Mouse (Mus musculus): Measurements from ENCODE around the gene Tbc1d9. TPM values are rescaled to one million over a fixed set of nuclear protein-coding genes. Genes with fewer than 3 reads are reported as not detected.
A peak's percentile ranks its signal among the peaks of the same experiment; 100 is the strongest.

Tbc1d9 gene
- 10 to 100 TPM; 96.2 to 97.5 TPM for total RNA-seq (2021)
- long read RNA-seq, experiment 1, full-length matches to known transcripts = 6 of 22 reads
- long read RNA-seq, experiment 1, partial matches to known transcripts = 15 of 22 reads
- long read RNA-seq, experiment 1, other reads (novel, unspliced or antisense) = 1 of 22 reads
- long read RNA-seq, experiment 2, full-length matches to known transcripts = 4 of 15 reads
- long read RNA-seq, experiment 2, partial matches to known transcripts = 9 of 15 reads
- long read RNA-seq, experiment 2, other reads (novel, unspliced or antisense) = 2 of 15 reads

- DNase-seq (ENCODE audit: low spot score in 2 of 2) = peak; percentile 63 to 71
Measured at GRCm38 (mm10) chr8:83165235-83165930, at the start of gene Tbc1d9. TSS of gene Tbc1d9 (plus strand) at chr8:83165352.

- peak in 1 of 2 experiments; percentile 27 for DNase-seq (ENCODE audit: low spot score in 2 of 2)
Measured at GRCm38 (mm10) chr8:83135086-83135485, 30.1 kb upstream of the Tbc1d9 start.

- DNase-seq (ENCODE audit: low spot score in 2 of 2) = no peak
Measured at GRCm38 (mm10) chr8:83140068-83140467, 25.1 kb upstream of the Tbc1d9 start.

- DNase-seq (ENCODE audit: low spot score in 2 of 2) = no peak
Measured at GRCm38 (mm10) chr8:83140701-83141111, 24.4 kb upstream of the Tbc1d9 start.

- no peak for DNase-seq (ENCODE audit: low spot score in 2 of 2)
Measured at GRCm38 (mm10) chr8:83141358-83141757, 23.8 kb upstream of the Tbc1d9 start.

GRCm38 (mm10) chr8:83144601-83145000, 20.6 kb upstream of the Tbc1d9 start:
- DNase-seq (ENCODE audit: low spot score in 2 of 2) = no peak

GRCm38 (mm10) chr8:83145421-83145820, 19.7 kb upstream of the Tbc1d9 start:
- no peak for DNase-seq (ENCODE audit: low spot score in 2 of 2)

- no peak for DNase-seq (ENCODE audit: low spot score in 2 of 2)
Measured at GRCm38 (mm10) chr8:83149124-83149523, 16.0 kb upstream of the Tbc1d9 start.

- DNase-seq (ENCODE audit: low spot score in 2 of 2) = no peak
Measured at GRCm38 (mm10) chr8:83152055-83152454, 13.1 kb upstream of the Tbc1d9 start.

GRCm38 (mm10) chr8:83152470-83152869, 12.7 kb upstream of the Tbc1d9 start:
- no peak for DNase-seq (ENCODE audit: low spot score in 2 of 2)

GRCm38 (mm10) chr8:83155110-83155509, 10.0 kb upstream of the Tbc1d9 start:
- no peak for DNase-seq (ENCODE audit: low spot score in 2 of 2)

GRCm38 (mm10) chr8:83158971-83159370, 6.2 kb upstream of the Tbc1d9 start:
- no peak for DNase-seq (ENCODE audit: low spot score in 2 of 2)

GRCm38 (mm10) chr8:83159615-83160014, 5.5 kb upstream of the Tbc1d9 start:
- DNase-seq (ENCODE audit: low spot score in 2 of 2) = no peak

GRCm38 (mm10) chr8:83160613-83161012, 4.5 kb upstream of the Tbc1d9 start:
- DNase-seq (ENCODE audit: low spot score in 2 of 2) = no peak

- peak; percentile 53 to 72 for DNase-seq (ENCODE audit: low spot score in 2 of 2)
Measured at GRCm38 (mm10) chr8:83165931-83166867, 1.0 kb downstream of the Tbc1d9 start, which contains the start of gene Gm10645. TSS of gene Gm10645 (minus strand) at chr8:83166170.

- no peak for DNase-seq (ENCODE audit: low spot score in 2 of 2)
Measured at GRCm38 (mm10) chr8:83167932-83168331, 2.8 kb downstream of the Tbc1d9 start.

GRCm38 (mm10) chr8:83169127-83169526, 4.0 kb downstream of the Tbc1d9 start:
- DNase-seq (ENCODE audit: low spot score in 2 of 2) = no peak

- DNase-seq (ENCODE audit: low spot score in 2 of 2) = no peak
Measured at GRCm38 (mm10) chr8:83169709-83170108, 4.6 kb downstream of the Tbc1d9 start.

- no peak for DNase-seq (ENCODE audit: low spot score in 2 of 2)
Measured at GRCm38 (mm10) chr8:83170894-83171293, 5.7 kb downstream of the Tbc1d9 start.

GRCm38 (mm10) chr8:83175680-83176079, 10.5 kb downstream of the Tbc1d9 start:
- peak; percentile 34 to 37 for DNase-seq (ENCODE audit: low spot score in 2 of 2)

- no peak for DNase-seq (ENCODE audit: low spot score in 2 of 2)
Measured at GRCm38 (mm10) chr8:83176785-83177184, 11.6 kb downstream of the Tbc1d9 start.

Measured in left cerebral cortex, adult 18-20 months (tissue).